Mouse (Mus musculus): ENCODE data around the gene Lgals3.
"Not testable (repeated sequence)": the region's sequence is repeated elsewhere in the genome, so short reads cannot be mapped to it uniquely, and the experiment has no call there.

- not testable (repeated sequence) for TF ChIP-seq CHD1, MAZ, POLR2A (IDR thresholded peaks at IDR 0.05; ENCODE audit: low read depth, low read length)
These were observed 46.0 kb upstream of the Lgals3 start for GRCm38 (mm10) chr14:47321581-47321980.

All from CH12.LX (cell line).